Mouse (Mus musculus) G1E (cell line): ENCODE results near the gene Flt3l.

Experiments
- CTCF ChIP-seq: IDR thresholded peaks from 2 replicates; pipeline ENCODE4 v1.5.1; 2012; ENCODE audit warnings: low read depth, low read length, inconsistent platforms, mixed read lengths
- GATA1 ChIP-seq: IDR thresholded peaks from 2 replicates; pipeline ENCODE4 v1.6.1; 2012; ENCODE audit warnings: borderline replicate concordance, low read length, inconsistent platforms, mixed read lengths
- GATA2 ChIP-seq: IDR thresholded peaks from 2 replicates; pipeline ENCODE4 v1.6.1; 2012; ENCODE audit warnings: low read depth, low read length, inconsistent platforms, borderline replicate concordance
- POLR2AphosphoS5 ChIP-seq: IDR thresholded peaks from 2 replicates; pipeline ENCODE4 v1.6.1; 2012; ENCODE audit warnings: low read depth, low read length, inconsistent platforms; ENCODE audit not compliant: insufficient replicate concordance
- TAL1 ChIP-seq: conservative IDR thresholded peaks from 2 replicates; pipeline ENCODE4 v1.6.1; 2012; ENCODE audit warnings: low read depth, low read length, inconsistent platforms, mixed read lengths

GRCm38 (mm10) chr7:45122561-45123185 is 13.6 kb downstream of the Flt3l start:
- no peak for TF ChIP-seq CTCF
- no peak for TF ChIP-seq GATA1
- TF ChIP-seq GATA2, result no peak
- TF ChIP-seq TAL1, result no peak
- no peak for TF ChIP-seq POLR2AphosphoS5
